Mouse (Mus musculus) retina, postnatal 7 days (tissue): ENCODE results near the gene As3mt.
"Not testable (repeated sequence)": the region's sequence is repeated elsewhere in the genome, so short reads cannot be mapped to it uniquely, and the experiment has no call there.

Experiments used
- DNase-seq: peaks from one replicate; pipeline ENCODE4 v3.0.0-alpha.2; 2012; ENCODE audit warnings: low read depth, low spot score

Gene As3mt

GRCm38 (mm10) chr19:46699011-46699481 is 8.2 kb upstream of the As3mt start:
- DNase-seq = no peak

- no peak for DNase-seq
Measured at GRCm38 (mm10) chr19:46701156-46701555, 6.1 kb upstream of the As3mt start.

GRCm38 (mm10) chr19:46705779-46706495 is 1.3 kb upstream of the As3mt start:
- DNase-seq = no peak

GRCm38 (mm10) chr19:46706540-46707295 is 540 bp upstream of the As3mt start:
- no peak for DNase-seq

- DNase-seq = no peak
Measured at GRCm38 (mm10) chr19:46710614-46711013, 3.4 kb downstream of the As3mt start.

- no peak for DNase-seq
Measured at GRCm38 (mm10) chr19:46714234-46714633, 7.0 kb downstream of the As3mt start.

GRCm38 (mm10) chr19:46715016-46715415 is 7.8 kb downstream of the As3mt start:
- DNase-seq = no peak

GRCm38 (mm10) chr19:46718150-46718549 is 10.9 kb downstream of the As3mt start:
- DNase-seq = no peak

GRCm38 (mm10) chr19:46724411-46724810 is 17.2 kb downstream of the As3mt start:
- DNase-seq = no peak

- no peak for DNase-seq
Measured at GRCm38 (mm10) chr19:46726142-46726541, 18.9 kb downstream of the As3mt start.

GRCm38 (mm10) chr19:46727140-46727736 is 20.0 kb downstream of the As3mt start:
- no peak for DNase-seq

GRCm38 (mm10) chr19:46727945-46728540 is 20.8 kb downstream of the As3mt start:
- DNase-seq = no peak

- no peak for DNase-seq
Measured at GRCm38 (mm10) chr19:46728909-46729308, 21.7 kb downstream of the As3mt start.

GRCm38 (mm10) chr19:46731351-46731750 is 24.1 kb downstream of the As3mt start:
- DNase-seq = no peak

- not testable (repeated sequence) for DNase-seq
Measured at GRCm38 (mm10) chr19:46732673-46733072, 25.4 kb downstream of the As3mt start.

- DNase-seq = no peak
Measured at GRCm38 (mm10) chr19:46733626-46734025, 26.4 kb downstream of the As3mt start.

- no peak for DNase-seq
Measured at GRCm38 (mm10) chr19:46735241-46735640, 28.0 kb downstream of the As3mt start.

GRCm38 (mm10) chr19:46737106-46737505 is 29.8 kb downstream of the As3mt start:
- no peak for DNase-seq

GRCm38 (mm10) chr19:46740341-46741008 is 33.2 kb downstream of the As3mt start:
- DNase-seq = peak; percentile 68

- no peak for DNase-seq
Measured at GRCm38 (mm10) chr19:46741574-46741973, 34.3 kb downstream of the As3mt start.

- DNase-seq = no peak
Measured at GRCm38 (mm10) chr19:46744681-46745080, 37.4 kb downstream of the As3mt start.

GRCm38 (mm10) chr19:46747799-46748198 is 40.5 kb downstream of the As3mt start:
- DNase-seq = no peak
